Mouse (Mus musculus) lung, postnatal 36 days (tissue): ENCODE data around the gene Best1.

Experiments used
- DNase-seq: peaks from one replicate; pipeline ENCODE4 v3.0.0; 2022; ENCODE audit warnings: mixed read lengths

The Best1 gene

GRCm38 (mm10) chr19:9989884-9990256, 11.6 kb downstream of the Best1 start:
- DNase-seq, result no peak

- no peak for DNase-seq
Observed at GRCm38 (mm10) chr19:9989171-9989883, 12.1 kb downstream of the Best1 start.

- DNase-seq, result no peak
Observed at GRCm38 (mm10) chr19:9987593-9987992, 13.8 kb downstream of the Best1 start.

DNA sequence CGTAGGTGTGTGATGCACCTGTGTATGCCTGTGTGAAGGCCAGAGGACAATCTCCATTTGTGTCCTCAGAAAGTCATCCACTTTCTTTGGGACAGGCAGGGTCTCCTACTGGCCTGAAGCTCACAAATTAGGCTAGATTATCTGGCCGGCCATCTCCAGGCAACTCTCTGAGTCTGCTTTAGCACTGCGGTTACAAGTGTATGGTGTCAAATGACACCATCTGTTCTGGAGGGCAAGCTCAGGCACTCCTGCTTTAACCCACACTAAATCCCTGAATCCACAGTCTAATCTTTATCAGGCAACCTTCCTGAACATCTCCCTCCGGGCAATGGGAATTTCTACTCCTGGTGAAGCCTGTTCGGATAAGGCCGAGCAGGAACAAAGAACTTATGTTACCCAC, 14.2 kb downstream of the Best1 start:
- DNase-seq, result no peak

DNA sequence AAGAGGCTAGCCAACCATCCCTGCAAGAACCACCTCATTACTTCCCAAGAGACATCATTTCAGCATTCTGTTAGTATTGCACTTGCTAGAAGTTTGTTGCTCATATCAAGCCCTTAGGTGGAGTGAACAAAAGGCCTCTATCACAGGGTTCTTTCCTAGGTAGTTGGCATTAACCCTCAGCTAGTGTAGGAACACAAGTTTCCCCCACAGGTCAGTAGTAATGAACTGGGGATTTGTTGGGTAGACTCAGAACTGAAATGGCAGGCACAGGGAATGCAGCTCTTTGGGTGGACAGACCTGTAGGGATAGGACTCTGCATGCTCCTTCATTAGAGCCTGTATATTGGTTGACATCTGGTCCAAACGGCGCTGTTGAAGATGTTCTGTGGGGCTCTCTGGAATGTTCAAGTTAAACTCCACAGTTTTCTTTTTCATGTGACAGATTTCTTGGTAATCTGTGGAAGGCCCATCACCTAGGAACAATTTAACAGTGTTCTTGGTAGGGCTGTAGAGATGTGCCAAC, 15.5 kb downstream of the Best1 start:
- DNase-seq, result no peak

- DNase-seq, result no peak
Observed at GRCm38 (mm10) chr19:9985190-9985899, 16.1 kb downstream of the Best1 start.

DNA sequence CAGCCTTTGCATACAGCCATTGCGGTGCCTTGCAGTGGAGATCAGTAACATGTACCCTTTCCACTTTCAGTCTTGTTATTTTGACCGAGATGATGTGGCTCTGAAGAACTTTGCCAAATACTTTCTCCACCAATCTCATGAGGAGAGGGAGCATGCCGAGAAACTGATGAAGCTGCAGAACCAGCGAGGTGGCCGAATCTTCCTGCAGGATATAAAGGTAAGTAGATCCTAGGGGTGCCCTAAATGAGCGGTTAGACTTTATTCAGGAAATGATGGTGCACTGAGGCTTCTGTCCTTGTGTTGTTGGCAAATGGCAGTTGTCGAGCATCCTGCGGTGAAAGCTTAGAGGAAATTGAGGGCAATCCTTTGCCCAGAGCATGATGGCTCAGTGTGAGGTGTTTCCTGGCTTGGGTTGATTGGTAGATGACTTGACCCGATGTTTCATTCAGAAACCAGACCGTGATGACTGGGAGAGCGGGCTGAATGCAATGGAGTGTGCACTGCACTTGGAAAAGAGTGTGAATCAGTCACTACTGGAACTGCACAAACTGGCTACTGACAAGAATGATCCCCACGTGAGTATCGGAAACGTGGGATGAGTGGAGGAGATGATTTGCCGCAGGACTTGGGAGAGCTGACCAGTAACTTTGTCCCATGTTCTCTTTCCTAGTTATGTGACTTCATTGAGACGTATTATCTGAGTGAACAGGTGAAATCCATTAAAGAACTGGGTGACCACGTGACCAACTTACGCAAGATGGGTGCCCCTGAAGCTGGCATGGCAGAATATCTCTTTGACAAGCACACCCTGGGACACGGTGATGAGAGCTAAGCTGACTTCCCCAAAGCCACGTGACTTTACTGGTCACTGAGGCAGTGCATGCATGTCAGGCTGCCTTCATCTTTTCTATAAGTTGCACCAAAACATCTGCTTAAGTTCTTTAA, 17.1 kb downstream of the Best1 start:
- no peak for DNase-seq

- peak; percentile 82 for DNase-seq
Observed at GRCm38 (mm10) chr19:9982852-9983542, 18.4 kb downstream of the Best1 start.

DNA sequence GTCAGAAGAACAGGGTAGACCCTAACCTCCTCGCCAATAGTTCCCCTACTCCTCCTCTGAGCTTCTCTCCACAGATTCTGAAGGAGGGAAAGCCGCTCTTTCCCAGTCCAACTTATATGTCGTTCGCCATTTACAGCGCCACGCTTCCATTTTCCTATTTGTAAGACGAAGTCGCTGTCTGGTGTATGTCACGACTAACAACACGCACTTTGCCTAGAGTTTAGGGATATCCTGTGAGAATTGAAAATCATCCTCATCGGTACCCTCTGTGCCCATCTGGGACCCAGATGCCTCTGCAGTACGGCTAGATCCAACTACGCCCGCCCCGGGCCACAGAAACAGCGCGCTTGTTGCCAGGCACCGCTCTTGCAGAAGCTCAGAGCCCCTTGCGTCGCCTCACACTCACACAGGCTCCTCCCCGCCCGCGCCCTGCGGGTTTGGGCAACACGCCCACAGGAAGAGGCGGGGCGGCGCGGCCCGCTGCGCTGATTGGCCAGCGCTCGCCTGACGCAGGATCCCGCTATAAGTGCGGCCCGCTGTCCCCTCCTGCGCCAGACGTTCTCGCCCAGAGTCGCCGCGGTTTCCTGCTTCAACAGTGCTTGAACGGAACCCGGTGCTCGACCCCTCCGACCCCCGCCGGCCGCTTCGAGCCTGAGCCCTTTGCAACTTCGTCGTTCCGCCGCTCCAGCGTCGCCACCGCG, 19.1 kb downstream of the Best1 start:
- DNase-seq, result peak; percentile 97

GRCm38 (mm10) chr19:9981621-9982020, 19.8 kb downstream of the Best1 start:
- no peak for DNase-seq

GRCm38 (mm10) chr19:9980258-9980657, 21.2 kb downstream of the Best1 start, which contains the start of gene Fth1:
Gene Fth1, plus strand, starts transcription at chr19:9980598.
- DNase-seq, result no peak

DNA sequence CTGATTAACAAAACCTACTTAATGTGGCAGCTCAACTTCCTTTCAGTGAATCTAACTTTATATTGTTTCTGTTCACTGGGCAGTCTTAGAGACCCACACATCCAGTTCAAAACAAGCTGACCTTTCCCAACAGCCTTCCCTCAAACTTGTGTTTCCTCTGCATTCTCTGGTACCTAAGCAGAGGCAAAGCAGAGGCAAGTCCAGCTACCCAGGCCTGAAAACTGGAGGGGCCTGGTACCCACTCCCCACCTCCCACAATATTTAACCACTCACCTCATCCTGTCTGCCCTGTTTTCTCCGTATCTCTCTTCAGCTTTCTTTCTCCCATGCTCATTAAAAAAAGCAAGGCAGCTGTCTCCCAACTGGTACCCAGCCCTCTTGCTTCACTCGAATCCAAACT, 22.3 kb downstream of the Best1 start:
- no peak for DNase-seq

DNA sequence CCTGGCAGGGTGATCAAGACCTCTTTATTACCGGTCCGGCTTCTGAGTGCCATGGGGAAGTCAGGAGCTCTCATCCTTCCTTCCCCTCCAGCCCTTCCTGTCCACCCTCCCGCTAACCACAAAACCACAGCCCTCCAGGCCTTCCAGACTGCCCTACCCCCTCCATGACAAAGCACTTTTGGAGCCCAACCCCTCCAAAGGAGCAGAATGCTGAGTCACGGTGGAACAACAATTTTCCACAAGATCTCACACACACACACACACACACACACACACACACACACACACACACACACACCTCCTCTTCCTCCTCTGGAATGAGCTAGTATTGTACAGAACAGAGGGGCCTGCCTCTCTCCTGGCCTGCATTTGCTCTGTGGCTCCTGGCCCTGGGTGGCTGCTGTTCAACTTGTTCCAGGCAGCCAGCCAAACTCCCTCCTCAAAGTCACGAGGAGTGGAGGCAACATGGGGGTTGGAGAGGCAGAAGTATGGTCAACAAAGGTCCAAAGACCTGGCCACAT, 22.9 kb downstream of the Best1 start:
- DNase-seq, result peak; percentile 92

DNA sequence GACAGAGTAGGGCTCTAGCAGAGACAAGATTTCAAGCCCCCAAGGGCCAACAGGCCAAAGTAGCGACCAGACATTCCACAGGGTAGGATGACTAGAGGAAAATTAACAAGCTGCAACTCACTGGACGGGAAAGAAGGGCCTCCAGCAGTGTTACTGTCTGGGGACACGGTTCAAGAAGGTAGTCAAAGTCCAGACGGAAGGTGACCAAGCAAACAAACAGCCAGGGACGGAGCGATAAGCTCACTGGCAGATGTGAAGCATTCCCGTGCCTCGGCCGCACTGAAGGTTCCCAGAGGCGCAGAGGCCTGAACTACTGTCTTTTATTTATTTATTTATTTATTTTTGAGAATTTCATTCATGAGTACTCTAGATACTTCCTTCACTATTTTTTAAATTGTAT, 24.3 kb downstream of the Best1 start:
- no peak for DNase-seq

- DNase-seq, result peak; percentile 84
Observed at GRCm38 (mm10) chr19:9974853-9975252, 26.6 kb downstream of the Best1 start.

- DNase-seq, result no peak
Observed at GRCm38 (mm10) chr19:9968081-9968787, 33.2 kb downstream of the Best1 start.

- DNase-seq, result no peak
Observed at GRCm38 (mm10) chr19:9966096-9966867, 35.2 kb downstream of the Best1 start.

DNA sequence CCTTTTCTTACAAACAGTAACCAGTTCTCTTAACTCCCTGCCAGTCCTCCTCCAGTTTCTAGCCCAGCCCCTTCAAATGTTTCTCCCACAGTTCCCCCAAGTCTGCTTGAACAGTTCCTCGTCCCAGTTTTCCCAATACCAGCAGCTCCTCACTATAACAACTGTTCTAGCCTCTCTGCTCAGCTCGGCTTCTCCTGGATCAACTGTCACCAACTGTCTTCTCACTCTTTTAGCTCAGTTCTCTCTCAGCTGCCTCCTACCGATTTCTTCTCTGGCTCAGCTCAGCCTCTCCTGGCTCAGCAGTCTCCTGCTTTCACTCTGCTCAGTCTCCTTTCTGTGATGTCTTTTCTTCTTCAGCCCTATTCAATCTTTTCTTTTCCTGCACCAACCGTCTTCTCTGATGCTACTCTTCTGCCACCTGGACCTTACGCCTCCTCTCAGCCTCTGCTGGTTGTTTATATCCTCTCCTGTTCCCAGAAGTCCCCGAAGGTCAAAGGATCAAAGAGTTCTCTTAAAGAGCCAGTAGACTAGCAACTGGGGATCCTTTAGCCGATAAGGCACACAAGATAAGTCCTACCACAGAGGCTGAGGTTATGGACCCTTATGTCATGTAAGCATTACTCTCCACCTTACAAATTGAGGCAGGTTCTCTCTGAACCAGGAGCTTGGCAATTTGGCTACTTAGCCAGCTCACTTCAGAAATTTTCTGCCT, 37.1 kb downstream of the Best1 start:
- no peak for DNase-seq

DNA sequence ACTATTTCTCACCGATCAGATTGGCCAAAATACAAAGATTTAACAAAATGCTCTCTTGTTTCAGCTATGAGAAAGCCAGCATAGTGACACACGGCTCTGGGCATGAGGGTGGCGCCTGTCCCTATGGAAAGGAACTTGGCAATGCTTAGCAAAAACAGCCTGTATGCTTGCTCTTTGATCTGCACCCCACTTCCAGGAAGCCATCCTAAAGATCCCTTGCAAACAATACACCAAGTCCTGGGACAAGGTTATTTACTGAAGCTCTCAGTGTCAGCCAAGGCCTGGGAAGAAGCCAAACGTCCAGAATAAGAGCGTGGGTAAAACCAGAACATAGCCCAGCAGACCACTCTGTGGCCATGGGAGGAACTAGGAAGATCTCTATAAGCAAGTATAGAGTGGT, 40.7 kb downstream of the Best1 start:
- no peak for DNase-seq
